Mouse (Mus musculus): Measurements from ENCODE around the gene Lpar1. TPM values are rescaled to one million over a fixed set of nuclear protein-coding genes. Genes with fewer than 3 reads are reported as not detected.

The Lpar1 gene
- polyA plus RNA-seq, 1 experiment from 2014 or later = 256 TPM

DNA sequence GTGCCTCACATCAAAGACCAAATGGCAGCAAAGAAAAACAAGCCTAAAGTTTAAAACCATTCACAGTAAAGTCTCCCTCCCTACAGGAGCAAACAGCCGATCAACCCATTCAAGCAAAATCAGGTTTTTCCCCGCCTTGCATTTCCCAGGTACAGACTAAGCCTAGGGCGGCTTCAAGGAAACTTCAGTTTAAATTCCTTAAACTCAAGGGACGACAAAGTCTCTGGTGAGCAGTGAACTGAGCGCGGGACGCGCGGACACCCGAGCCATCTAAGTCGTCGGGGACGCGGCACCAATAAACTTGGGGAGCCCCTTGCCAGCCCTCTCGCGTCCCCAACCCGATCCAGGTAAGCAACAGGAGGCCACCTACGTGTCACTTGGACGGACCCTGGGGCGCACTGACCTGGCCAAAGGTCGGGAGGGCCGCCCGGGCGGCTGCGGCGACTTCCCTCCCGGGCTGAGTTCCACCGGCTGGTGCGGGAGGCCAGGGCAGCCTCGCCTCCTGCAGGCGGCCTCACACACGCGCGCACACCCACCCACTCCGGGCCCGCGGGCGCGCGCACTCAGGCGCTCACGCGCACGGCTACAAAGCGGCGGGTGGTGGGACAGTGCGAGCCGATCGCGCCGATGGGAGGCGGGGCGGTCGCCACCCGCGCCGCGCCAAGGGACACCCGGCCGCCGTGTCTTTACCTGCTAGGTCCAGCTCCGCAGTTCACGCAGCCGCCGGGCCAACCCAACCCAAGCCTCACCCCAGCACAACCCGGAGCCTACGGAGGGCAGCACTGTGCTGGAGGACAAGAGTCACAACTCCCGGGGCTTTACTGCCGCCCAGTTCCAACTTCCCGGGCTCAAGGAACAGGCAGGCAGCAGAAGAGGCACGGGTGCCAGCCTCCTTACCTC is 717 bp downstream of the Lpar1 start:
- peak overlapping the region; percentile 94 for H3K27ac ChIP-seq (replicated peaks; ENCODE audit: low read depth, low read length)
- H3K9ac ChIP-seq (ENCODE audit: low read length) = peak overlapping the region; percentile 96
- peak overlapping the region; percentile 94 for H3K4me3 ChIP-seq (ENCODE audit: low read depth, low read length)
- peaks cover 4% of the 10 kb centered on the region; the same call in 1 of the 2 replicates for H3K36me3 ChIP-seq (ENCODE audit: control insufficient read depth, insufficient read depth, low read length)
- H3K27me3 ChIP-seq (ENCODE audit: control insufficient read depth, insufficient read depth, low read length) = no peaks in the 10 kb centered on the region
- WGBS = under 1% methylated on average over 64 of the region's 71 CpGs
- ATAC-seq (ENCODE audit: insufficient number of reproducible peaks, low FRiP score, low TSS enrichment, low read depth) (peak; percentile 80), DNase-seq (ENCODE audit: low spot score) (peak; percentile 91)
- H3K4me1 ChIP-seq (ENCODE audit: control insufficient read depth, insufficient read depth, low read length) = peaks cover 27% of the 10 kb centered on the region
- peak overlapping the region; percentile 77 for H3K4me2 ChIP-seq (ENCODE audit: low read depth, severe bottlenecking)
- no peaks in the 10 kb centered on the region for H3K9me3 ChIP-seq (ENCODE audit: control insufficient read depth, low read length)

DNA sequence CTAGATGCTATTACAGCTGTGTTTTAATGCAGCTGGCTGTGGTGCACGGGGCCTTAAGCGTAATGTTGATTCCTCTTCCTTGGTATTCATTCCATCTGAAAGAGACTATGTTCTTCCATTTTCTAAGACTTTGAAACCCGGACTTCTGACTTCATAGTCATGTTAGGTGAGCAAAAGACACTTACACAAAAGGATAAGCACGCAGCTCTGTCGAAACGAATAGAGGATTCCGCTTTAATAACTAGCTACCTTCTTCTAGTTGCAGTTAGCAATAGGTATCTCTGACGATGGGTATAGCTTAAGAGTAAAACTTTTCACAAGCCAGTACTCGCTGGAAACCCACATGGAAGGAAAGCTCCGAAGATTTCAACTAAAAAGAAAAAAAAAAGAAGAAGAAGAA is 1.5 kb downstream of the Lpar1 start:
- DNase-seq (ENCODE audit: low spot score) (no peak), ATAC-seq (ENCODE audit: insufficient number of reproducible peaks, low FRiP score, low TSS enrichment, low read depth) (no peak)
- H3K9me3 ChIP-seq (ENCODE audit: control insufficient read depth, low read length) = no peaks in the 10 kb centered on the region
- H3K4me3 ChIP-seq (ENCODE audit: low read depth, low read length) = peak overlapping the region; percentile 94
- H3K27ac ChIP-seq (replicated peaks; ENCODE audit: low read depth, low read length) = peak overlapping the region; percentile 94
- peaks cover 33% of the 10 kb centered on the region for H3K4me1 ChIP-seq (ENCODE audit: control insufficient read depth, insufficient read depth, low read length)
- peak overlapping the region; percentile 77 for H3K4me2 ChIP-seq (ENCODE audit: low read depth, severe bottlenecking)
- H3K9ac ChIP-seq (ENCODE audit: low read length) = peak overlapping the region; percentile 96
- WGBS = 3% methylated on average over 10 of the region's 10 CpGs
- H3K27me3 ChIP-seq (ENCODE audit: control insufficient read depth, insufficient read depth, low read length) = no peaks in the 10 kb centered on the region
- H3K36me3 ChIP-seq (ENCODE audit: control insufficient read depth, insufficient read depth, low read length) = peaks cover 6% of the 10 kb centered on the region; the same call in 1 of the 2 replicates

DNA sequence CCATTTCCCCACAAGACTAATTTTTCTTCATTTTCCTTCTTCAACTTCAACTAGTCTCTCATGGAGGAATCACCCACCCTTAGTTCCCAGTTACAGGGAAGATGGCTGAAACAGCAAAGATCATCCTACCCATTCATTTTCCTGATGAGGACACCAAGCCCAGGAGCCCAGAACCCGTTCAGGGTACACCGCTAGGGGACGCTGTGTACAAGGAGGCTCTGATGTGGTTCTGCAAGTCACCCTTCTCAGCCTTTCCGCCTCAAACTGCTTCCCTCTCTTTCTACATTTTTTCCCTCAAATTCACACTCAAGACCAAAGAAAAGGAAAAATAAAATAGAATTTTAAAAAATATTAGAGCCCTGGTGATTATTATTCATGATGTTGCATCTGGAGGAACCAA is 1.9 kb downstream of the Lpar1 start:
- Histone ChIP-seq H3K27me3 (ENCODE audit: control insufficient read depth, insufficient read depth, low read length) (no peaks in the 10 kb centered on the region), H3K9me3 (ENCODE audit: control insufficient read depth, low read length) (no peaks in the 10 kb centered on the region), H3K4me3 (ENCODE audit: low read depth, low read length) (peak overlapping the region; percentile 94), H3K36me3 (ENCODE audit: control insufficient read depth, insufficient read depth, low read length) (peaks cover 6% of the 10 kb centered on the region; the same call in 1 of the 2 replicates), H3K4me1 (ENCODE audit: control insufficient read depth, insufficient read depth, low read length) (peaks cover 37% of the 10 kb centered on the region), H3K4me2 (ENCODE audit: low read depth, severe bottlenecking) (peak overlapping the region; percentile 77), H3K9ac (ENCODE audit: low read length) (peak overlapping the region; percentile 96), H3K27ac (replicated peaks; ENCODE audit: low read depth, low read length) (peak overlapping the region; percentile 94; the same call in 1 of the 2 replicates)
- no peak for ATAC-seq (ENCODE audit: insufficient number of reproducible peaks, low FRiP score, low TSS enrichment, low read depth)
- 0% methylated on average over 4 of the region's 4 CpGs for WGBS
- DNase-seq (ENCODE audit: low spot score) = peak; percentile 98

DNA sequence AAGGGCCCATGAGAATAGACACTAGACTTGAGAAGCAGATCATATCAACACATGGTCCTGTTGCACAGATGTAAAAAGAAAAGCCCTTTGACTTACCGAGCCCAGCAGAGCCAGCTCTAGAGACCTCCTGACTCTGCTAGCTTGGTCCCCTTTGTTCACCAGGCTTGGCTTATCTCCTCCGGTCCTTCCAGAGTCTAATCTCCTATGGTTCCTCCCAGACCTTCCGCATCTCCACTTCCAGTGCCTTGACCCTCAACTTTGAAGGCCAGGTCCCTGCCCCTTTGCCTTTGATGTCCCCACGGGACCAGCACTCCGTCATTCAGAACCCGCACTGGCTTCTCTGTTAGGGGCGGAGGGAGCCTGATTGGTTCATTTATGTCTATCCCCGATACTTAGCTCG is 6.0 kb downstream of the Lpar1 start:
- 30% methylated on average over 9 of the region's 9 CpGs for WGBS
- peaks cover 43% of the 10 kb centered on the region for H3K4me1 ChIP-seq (ENCODE audit: control insufficient read depth, insufficient read depth, low read length)
- no peaks in the 10 kb centered on the region for H3K9me3 ChIP-seq (ENCODE audit: control insufficient read depth, low read length)
- no peak for ATAC-seq (ENCODE audit: insufficient number of reproducible peaks, low FRiP score, low TSS enrichment, low read depth)
- no peaks in the 10 kb centered on the region for H3K27me3 ChIP-seq (ENCODE audit: control insufficient read depth, insufficient read depth, low read length)
- H3K27ac ChIP-seq (replicated peaks; ENCODE audit: low read depth, low read length) = no peak overlapping the region; the same call in 1 of the 2 replicates
- no peak overlapping the region for H3K4me3 ChIP-seq (ENCODE audit: low read depth, low read length)
- no peak for DNase-seq (ENCODE audit: low spot score)
- no peak overlapping the region for H3K9ac ChIP-seq (ENCODE audit: low read length)
- peak overlapping the region; percentile 10; the same call in 1 of the 2 replicates for H3K4me2 ChIP-seq (ENCODE audit: low read depth, severe bottlenecking)
- peaks cover 13% of the 10 kb centered on the region for H3K36me3 ChIP-seq (ENCODE audit: control insufficient read depth, insufficient read depth, low read length)

DNA sequence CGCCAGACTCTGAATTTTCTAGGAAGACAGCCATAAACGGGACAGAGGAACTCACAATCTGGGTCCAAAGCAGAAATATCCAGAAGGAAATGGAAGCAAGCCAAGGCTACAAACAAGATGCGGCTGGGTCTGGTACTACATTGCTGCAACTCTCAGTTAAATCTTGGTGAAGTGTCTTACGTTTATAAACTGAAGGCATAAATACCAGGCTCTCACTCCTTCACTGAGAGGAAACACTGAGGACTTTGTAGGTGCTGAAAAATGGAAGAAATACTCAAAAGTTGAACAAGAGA is 6.5 kb downstream of the Lpar1 start:
- H3K36me3 ChIP-seq (ENCODE audit: control insufficient read depth, insufficient read depth, low read length) = peaks cover 13% of the 10 kb centered on the region
- ATAC-seq (ENCODE audit: insufficient number of reproducible peaks, low FRiP score, low TSS enrichment, low read depth) (no peak), DNase-seq (ENCODE audit: low spot score) (no peak)
- WGBS = 70% methylated on average over 4 of the region's 4 CpGs
- no peak overlapping the region for H3K4me2 ChIP-seq (ENCODE audit: low read depth, severe bottlenecking)
- no peaks in the 10 kb centered on the region for H3K27me3 ChIP-seq (ENCODE audit: control insufficient read depth, insufficient read depth, low read length)
- H3K4me1 ChIP-seq (ENCODE audit: control insufficient read depth, insufficient read depth, low read length) = peaks cover 43% of the 10 kb centered on the region
- H3K9me3 ChIP-seq (ENCODE audit: control insufficient read depth, low read length) = no peaks in the 10 kb centered on the region
- no peak overlapping the region for H3K4me3 ChIP-seq (ENCODE audit: low read depth, low read length)
- H3K27ac ChIP-seq (replicated peaks; ENCODE audit: low read depth, low read length) = peak overlapping the region; percentile 32; the same call in 1 of the 2 replicates
- no peak overlapping the region for H3K9ac ChIP-seq (ENCODE audit: low read length)

DNA sequence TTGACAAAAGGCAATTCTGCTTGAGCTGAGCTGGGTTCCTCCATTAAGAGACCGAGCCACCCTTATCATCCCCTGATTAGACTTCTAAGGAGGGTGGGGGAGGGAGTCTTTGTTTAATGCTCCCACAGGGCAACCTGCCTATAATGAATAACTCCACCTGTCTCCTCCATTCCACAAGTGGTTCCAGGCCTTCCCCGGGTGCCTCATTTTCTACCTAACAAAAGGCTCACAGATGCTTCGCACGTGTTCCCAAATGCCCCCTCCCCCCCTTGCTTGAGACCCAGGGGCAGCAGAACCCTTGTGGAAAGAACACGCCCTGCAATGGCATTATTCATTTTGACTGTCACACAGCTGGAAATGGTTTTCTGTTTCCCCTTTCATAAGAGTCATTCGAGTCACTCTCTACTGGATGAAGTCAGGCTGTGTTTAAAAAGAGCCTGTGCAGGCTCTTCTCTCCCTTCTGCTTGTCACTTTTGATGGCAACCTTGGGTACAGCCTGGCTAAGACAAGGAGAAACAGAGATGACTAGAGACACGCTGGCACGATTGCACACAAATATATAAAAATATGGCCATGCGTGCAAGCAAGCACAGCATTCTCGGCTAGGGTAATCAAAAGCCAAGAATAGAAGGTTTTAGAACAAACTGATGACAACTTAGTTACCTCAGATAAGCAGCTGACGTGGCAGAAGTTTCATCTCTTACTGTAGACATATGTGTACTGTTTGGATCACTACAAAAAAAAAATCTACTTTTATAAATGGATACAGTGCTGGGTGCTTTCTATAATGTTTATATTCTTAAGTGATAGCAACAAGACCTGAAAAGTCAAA is 7.0 kb downstream of the Lpar1 start:
- ATAC-seq (ENCODE audit: insufficient number of reproducible peaks, low FRiP score, low TSS enrichment, low read depth) = peak; percentile 77; the same call in 1 of the 2 replicates
- Histone ChIP-seq H3K9me3 (ENCODE audit: control insufficient read depth, low read length) (no peaks in the 10 kb centered on the region), H3K27me3 (ENCODE audit: control insufficient read depth, insufficient read depth, low read length) (no peaks in the 10 kb centered on the region), H3K4me2 (ENCODE audit: low read depth, severe bottlenecking) (no peak overlapping the region), H3K27ac (replicated peaks; ENCODE audit: low read depth, low read length) (peak overlapping the region; percentile 32; the same call in 1 of the 2 replicates), H3K9ac (ENCODE audit: low read length) (no peak overlapping the region), H3K36me3 (ENCODE audit: control insufficient read depth, insufficient read depth, low read length) (peaks cover 13% of the 10 kb centered on the region), H3K4me1 (ENCODE audit: control insufficient read depth, insufficient read depth, low read length) (peaks cover 43% of the 10 kb centered on the region), H3K4me3 (ENCODE audit: low read depth, low read length) (no peak overlapping the region)
- peak; percentile 90 for DNase-seq (ENCODE audit: low spot score)
- 24% methylated on average over 11 of the region's 11 CpGs for WGBS

DNA sequence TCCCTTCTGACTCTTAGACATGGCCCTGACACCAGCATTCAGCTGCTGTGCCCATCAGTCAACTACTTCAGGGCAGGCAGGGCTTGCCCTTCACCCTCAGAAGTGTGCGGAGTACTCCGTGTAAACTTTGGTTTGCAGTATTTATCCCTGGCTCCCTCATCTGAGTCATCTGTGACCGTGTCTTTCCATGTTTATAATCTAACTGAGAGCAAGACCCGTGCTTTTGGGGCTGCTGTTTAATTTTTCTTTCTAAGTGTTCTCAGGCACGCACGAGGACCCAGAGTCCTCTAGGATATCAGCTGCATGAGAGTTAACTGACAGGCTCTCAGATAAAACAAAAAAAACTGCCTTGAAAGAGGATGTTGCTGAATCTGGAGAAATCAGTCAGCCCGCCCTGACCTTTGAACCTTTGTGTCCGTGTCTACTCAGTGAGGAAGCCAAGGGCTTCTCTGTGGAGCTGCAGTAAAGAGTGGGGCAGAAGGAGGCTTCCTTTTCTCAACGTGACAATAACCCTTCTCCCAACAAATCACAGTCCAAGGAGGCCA is 7.7 kb downstream of the Lpar1 start:
- Histone ChIP-seq H3K36me3 (ENCODE audit: control insufficient read depth, insufficient read depth, low read length) (peaks cover 13% of the 10 kb centered on the region), H3K27me3 (ENCODE audit: control insufficient read depth, insufficient read depth, low read length) (no peaks in the 10 kb centered on the region), H3K4me2 (ENCODE audit: low read depth, severe bottlenecking) (no peak overlapping the region), H3K4me3 (ENCODE audit: low read depth, low read length) (no peak overlapping the region), H3K27ac (replicated peaks; ENCODE audit: low read depth, low read length) (peak overlapping the region; percentile 25; the same call in 1 of the 2 replicates), H3K9ac (ENCODE audit: low read length) (no peak overlapping the region), H3K9me3 (ENCODE audit: control insufficient read depth, low read length) (no peaks in the 10 kb centered on the region), H3K4me1 (ENCODE audit: control insufficient read depth, insufficient read depth, low read length) (peaks cover 41% of the 10 kb centered on the region)
- DNase-seq (ENCODE audit: low spot score) (no peak), ATAC-seq (ENCODE audit: insufficient number of reproducible peaks, low FRiP score, low TSS enrichment, low read depth) (no peak)
- 40% methylated on average over 9 of the region's 9 CpGs for WGBS

DNA sequence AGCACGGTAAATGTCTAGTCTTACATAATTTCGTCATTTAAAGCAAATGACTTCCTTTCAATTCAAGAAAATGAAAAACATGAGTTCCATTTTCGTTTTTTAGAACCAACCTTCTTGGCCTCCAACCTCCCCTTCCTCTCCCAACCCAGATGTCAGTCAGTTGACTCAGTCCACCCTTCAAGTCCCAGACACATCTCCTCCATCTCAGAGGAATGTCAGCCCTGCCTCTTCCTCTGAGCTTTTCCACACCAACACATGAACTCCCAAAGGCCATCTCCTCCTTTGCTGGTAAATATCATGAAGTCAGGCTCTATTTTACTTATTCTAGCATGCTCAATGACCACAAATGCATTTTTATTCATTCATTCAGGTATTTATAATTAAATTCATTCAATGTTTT is 10.5 kb downstream of the Lpar1 start:
- 80% methylated on average over 3 of the region's 3 CpGs for WGBS
- Histone ChIP-seq H3K36me3 (ENCODE audit: control insufficient read depth, insufficient read depth, low read length) (peaks cover 11% of the 10 kb centered on the region), H3K9ac (ENCODE audit: low read length) (no peak overlapping the region), H3K9me3 (ENCODE audit: control insufficient read depth, low read length) (no peaks in the 10 kb centered on the region), H3K27ac (replicated peaks; ENCODE audit: low read depth, low read length) (no peak overlapping the region), H3K27me3 (ENCODE audit: control insufficient read depth, insufficient read depth, low read length) (no peaks in the 10 kb centered on the region), H3K4me2 (ENCODE audit: low read depth, severe bottlenecking) (no peak overlapping the region), H3K4me3 (ENCODE audit: low read depth, low read length) (no peak overlapping the region), H3K4me1 (ENCODE audit: control insufficient read depth, insufficient read depth, low read length) (peaks cover 23% of the 10 kb centered on the region)
- DNase-seq (ENCODE audit: low spot score) (no peak), ATAC-seq (ENCODE audit: insufficient number of reproducible peaks, low FRiP score, low TSS enrichment, low read depth) (no peak)
